Mouse (Mus musculus) brain, embryonic 14.5 days (tissue): ENCODE measurements around the gene Dip2c. TPM values are rescaled to one million over a fixed set of nuclear protein-coding genes. Genes with fewer than 3 reads are reported as not detected.

ENCODE experiments used
- DNase-seq: peaks from one replicate; pipeline ENCODE4 v3.0.0-alpha.2; 2011; ENCODE audit warnings: low read depth
- CTCF ChIP-seq: fragments of 200-500 bp; IDR thresholded peaks from 2 replicates; pipeline ENCODE4 v1.5.1; 2012; ENCODE audit warnings: inconsistent platforms, mild to moderate bottlenecking, moderate library complexity, borderline replicate concordance; ENCODE audit not compliant: insufficient read depth, insufficient read length; ENCODE audit errors: extremely low read depth
- POLR2A ChIP-seq: fragments of 200-500 bp; IDR thresholded peaks from 2 replicates; pipeline ENCODE4 v1.6.1; 2012; ENCODE audit warnings: mild to moderate bottlenecking, inconsistent platforms, borderline replicate concordance; ENCODE audit not compliant: poor library complexity, insufficient read depth, insufficient read length, severe bottlenecking; ENCODE audit errors: extremely low read depth
- polyA plus RNA-seq: library from polyadenylated mRNA; depleted of rRNA; stranded (reverse); fragments of >200 nt; gene quantifications from 2 replicates; pipeline ENCODE4 v1.2.3, GENCODE M21; 2012

Gene Dip2c
- polyA plus RNA-seq, 1 experiment = 29.5 TPM

- TF ChIP-seq CTCF (peak; percentile 48; the same call in 1 of the 2 replicates), POLR2A (no peak)
- DNase-seq = peak; percentile 42
These were observed 286.6 kb downstream of the Dip2c start for GRCm38 (mm10) chr13:9562921-9563320.

GRCm38 (mm10) chr13:9568852-9569251 lies 292.5 kb downstream of the Dip2c start:
- no peak for DNase-seq
- no peak for TF ChIP-seq CTCF

GRCm38 (mm10) chr13:9576686-9577085 lies 300.4 kb downstream of the Dip2c start:
- TF ChIP-seq CTCF (no peak), POLR2A (no peak)
- no peak for DNase-seq

- TF ChIP-seq POLR2A (no peak), CTCF (no peak)
- no peak for DNase-seq
These were observed 302.1 kb downstream of the Dip2c start for GRCm38 (mm10) chr13:9578456-9578855.

- TF ChIP-seq POLR2A = no peak
- TF ChIP-seq CTCF = no peak
- DNase-seq = no peak
These were observed 305.5 kb downstream of the Dip2c start for GRCm38 (mm10) chr13:9581821-9582220.

GRCm38 (mm10) chr13:9583579-9583978 lies 307.3 kb downstream of the Dip2c start:
- TF ChIP-seq CTCF = no peak
- TF ChIP-seq POLR2A = no peak
- DNase-seq = peak; percentile 50

GRCm38 (mm10) chr13:9599334-9600096 lies 323.2 kb downstream of the Dip2c start:
- TF ChIP-seq CTCF (no peak), POLR2A (no peak)
- DNase-seq = no peak

GRCm38 (mm10) chr13:9601350-9601749 lies 325.0 kb downstream of the Dip2c start:
- DNase-seq = no peak
- TF ChIP-seq POLR2A (no peak), CTCF (no peak)

- DNase-seq = no peak
These were observed 334.9 kb downstream of the Dip2c start for GRCm38 (mm10) chr13:9611229-9611628.

GRCm38 (mm10) chr13:9632684-9633083 lies 356.4 kb downstream of the Dip2c start:
- DNase-seq = no peak
- TF ChIP-seq POLR2A (no peak), CTCF (no peak)

More at GRCm38 (mm10) chr13:9611229-9611628, 334.9 kb downstream of the Dip2c start:
- no peak for TF ChIP-seq CTCF

GRCm38 (mm10) chr13:9635951-9636350 lies 359.6 kb downstream of the Dip2c start:
- TF ChIP-seq POLR2A (no peak), CTCF (no peak)
- no peak for DNase-seq

- TF ChIP-seq CTCF (peak; percentile 53; the same call in 1 of the 2 replicates), POLR2A (no peak)
- DNase-seq = peak; percentile 58
These were observed 360.2 kb downstream of the Dip2c start for GRCm38 (mm10) chr13:9636505-9636904.
